Mouse (Mus musculus): Measurements from ENCODE around the gene Olr1. TPM values are rescaled to one million over a fixed set of nuclear protein-coding genes. Genes with fewer than 3 reads are reported as not detected.
"Not testable (repeated sequence)": the region's sequence is repeated elsewhere in the genome, so short reads cannot be mapped to it uniquely, and the experiment has no call there.

The Olr1 gene
- total RNA-seq, 2 experiments from 2014 or later = not detected

- DNase-seq = no peak
Measured at GRCm38 (mm10) chr6:129512367-129512766, 5.4 kb upstream of the Olr1 start, which contains the start of gene Tmem52b. Gene Tmem52b, plus strand, starts transcription at chr6:129512555.

GRCm38 (mm10) chr6:129510120-129510911 lies 3.4 kb upstream of the Olr1 start:
- DNase-seq = no peak

- DNase-seq = no peak
Measured at GRCm38 (mm10) chr6:129503471-129503870, 3.5 kb downstream of the Olr1 start.

GRCm38 (mm10) chr6:129499516-129499915 lies 7.4 kb downstream of the Olr1 start:
- DNase-seq = not testable (repeated sequence)

- no peak for DNase-seq
Measured at GRCm38 (mm10) chr6:129497345-129498218, 9.4 kb downstream of the Olr1 start.

GRCm38 (mm10) chr6:129494924-129495323 lies 12.0 kb downstream of the Olr1 start:
- no peak for DNase-seq

- no peak for DNase-seq
Measured at GRCm38 (mm10) chr6:129480089-129480958, 26.6 kb downstream of the Olr1 start.

GRCm38 (mm10) chr6:129476404-129477126 lies 30.4 kb downstream of the Olr1 start:
- DNase-seq = peak; percentile 25 to 63

- DNase-seq = peak in 1 of 2 experiments; percentile 27
Measured at GRCm38 (mm10) chr6:129472627-129473026, 34.3 kb downstream of the Olr1 start.

GRCm38 (mm10) chr6:129471386-129471785 lies 35.6 kb downstream of the Olr1 start:
- DNase-seq = no peak

- peak; percentile 63 to 77 for DNase-seq
Measured at GRCm38 (mm10) chr6:129451411-129452039, 55.4 kb downstream of the Olr1 start, which contains the start of gene Clec1a. Gene Clec1a, minus strand, starts transcription at chr6:129452000.

GRCm38 (mm10) chr6:129449743-129450142 lies 57.2 kb downstream of the Olr1 start:
- DNase-seq = peak; percentile 38 to 77

- no peak for DNase-seq
Measured at GRCm38 (mm10) chr6:129438033-129438432, 68.9 kb downstream of the Olr1 start.

GRCm38 (mm10) chr6:129436025-129436424 lies 70.9 kb downstream of the Olr1 start:
- DNase-seq = no peak

Other genes starting within 250 kb of the Olr1 start
- 1 to 10 TPM in 1 of 2 experiments, under 1 TPM in 1; 0.17 to 1.6 TPM for gene Cd69, start 231.7 kb downstream of the Olr1 start, total RNA-seq (2021)
- gene 4922502D21Rik, start 175.4 kb downstream of the Olr1 start, total RNA-seq (2021) = not detected
- under 1 TPM; 0.85 to 0.94 TPM for gene Clec12a, start 164.5 kb downstream of the Olr1 start, total RNA-seq (2021)
- not detected for gene Clec12b, start 121.3 kb downstream of the Olr1 start, total RNA-seq (2021)
- 1 to 10 TPM; 1.0 to 1.2 TPM for gene Clec1b, start 109.9 kb downstream of the Olr1 start, total RNA-seq (2021)
- under 1 TPM in 1 of 2 experiments, not detected in 1; 0.62 TPM for gene Clec9a, start 98.3 kb downstream of the Olr1 start, total RNA-seq (2021)
- 10 to 100 TPM; 11.1 to 11.4 TPM for gene Clec1a, start 55.2 kb downstream of the Olr1 start, total RNA-seq (2021)
- gene Tmem52b, start 5.4 kb upstream of the Olr1 start, total RNA-seq (2021) = not detected
- gene Gabarapl1, start 26.0 kb upstream of the Olr1 start, total RNA-seq (2021) = 100 to 1,000 TPM; 149 to 199 TPM
- gene Klre1, start 70.7 kb upstream of the Olr1 start, total RNA-seq (2021) = under 1 TPM in 1 of 2 experiments, not detected in 1; 0.30 TPM
- gene Klrd1, start 84.6 kb upstream of the Olr1 start, total RNA-seq (2021) = 1 to 10 TPM in 1 of 2 experiments, not detected in 1; 1.1 TPM
- gene Klrk1, start 116.7 kb upstream of the Olr1 start, total RNA-seq (2021) = under 1 TPM; 0.26 to 0.57 TPM
- gene Klrc3, start 136.2 kb upstream of the Olr1 start, total RNA-seq (2021) = not detected
- not detected for gene Klrc2, start 153.5 kb upstream of the Olr1 start, total RNA-seq (2021)
- under 1 TPM in 1 of 2 experiments, not detected in 1; 0.27 TPM for gene Klrc1, start 171.8 kb upstream of the Olr1 start, total RNA-seq (2021)
- gene Klri1, start 210.0 kb upstream of the Olr1 start, total RNA-seq (2021) = not detected
- not detected for gene Klri2, start 233.3 kb upstream of the Olr1 start, total RNA-seq (2021)

Data from heart, adult 18-20 months (tissue).